Mouse (Mus musculus): ENCODE data around the gene Ppp3ca. TPM values are rescaled to one million over a fixed set of nuclear protein-coding genes. Genes with fewer than 3 reads are reported as not detected.

Gene Ppp3ca
- 119 and 136 TPM in 2 replicates for polyA plus RNA-seq (2012; rRNA removed)

GRCm38 (mm10) chr3:136670110-136670359 is at the start of gene Ppp3ca:
TSS of gene Ppp3ca (plus strand) at chr3:136670124.

All from central nervous system, embryonic 18 days (tissue).